Mouse (Mus musculus) erythroblast, embryonic 14.5 days (primary cell): ENCODE data around the gene Dck.

Source experiments
- GATA1 ChIP-seq: IDR thresholded peaks from 2 replicates; pipeline ENCODE4 v1.6.1; 2012; ENCODE audit warnings: low read length, inconsistent platforms, mixed read lengths
- TAL1 ChIP-seq: IDR thresholded peaks from 3 replicates; pipeline ENCODE4 v1.6.1; 2012; ENCODE audit warnings: low read length, inconsistent platforms, mixed read lengths

GRCm38 (mm10) chr5:88796588-88796987 is 31.8 kb downstream of the Dck start:
- no peak for TF ChIP-seq GATA1
- no peak for TF ChIP-seq TAL1
